ENCODE assay signal across 10 mouse cellular contexts in the genomic region with DNA sequence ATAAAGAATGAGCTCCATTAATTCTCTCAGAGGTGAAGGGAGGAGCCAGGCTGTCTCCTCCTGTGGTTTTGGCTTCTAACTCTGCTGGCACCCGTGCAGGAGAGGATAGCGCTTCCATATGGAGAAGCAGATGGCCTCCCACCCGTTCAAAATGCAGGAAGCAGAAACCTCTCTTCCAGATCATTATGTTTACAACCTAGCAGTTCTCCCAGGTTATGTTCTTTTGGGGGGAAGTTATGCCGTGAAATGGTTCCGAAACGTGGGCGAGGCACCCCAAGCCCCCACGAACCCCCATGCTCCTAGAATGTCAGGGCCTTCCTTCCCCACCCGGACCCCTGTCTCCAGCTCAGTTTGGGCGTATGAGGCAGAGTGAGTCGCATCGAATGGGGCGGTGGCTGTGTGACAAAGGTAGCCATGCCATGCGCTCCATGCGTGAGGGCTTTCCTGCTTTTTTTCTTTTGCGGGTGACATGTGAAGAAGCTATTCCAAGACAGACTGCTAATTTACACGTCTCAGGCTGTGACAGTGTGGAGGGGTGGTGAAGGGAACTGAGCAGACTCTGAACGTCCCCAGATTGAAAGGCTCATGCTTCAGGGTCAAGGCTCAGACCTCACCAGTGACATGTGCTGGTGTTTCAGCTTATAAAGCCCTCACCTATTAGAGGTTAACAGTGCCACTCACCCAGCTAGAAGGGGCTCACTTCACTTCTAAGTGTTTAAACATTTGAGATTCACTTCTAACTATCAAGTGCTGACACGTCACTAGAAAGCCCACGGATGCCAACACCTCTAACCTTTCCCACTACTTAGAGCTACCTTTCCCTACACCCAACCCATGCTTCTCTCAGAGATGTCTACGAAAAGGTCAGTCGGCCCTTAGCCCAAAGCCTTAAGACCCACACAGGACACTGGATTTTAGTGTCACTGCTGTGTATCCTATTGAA.
DNase-seq lines count a peak whose midpoint lies in the region; ATAC-seq and TF ChIP-seq lines count a peak whose summit lies in the region.
"Had no signal": no experiment of that assay in that cellular context is flagged by ENCODE, and none has a peak within 500 bp of the region (broad histone marks: within the 10 kb centered on the region; RNA-seq: fewer than 3 reads in every experiment).

No protein-coding gene starts in this region.

- TF ChIP-seq CTCF in cerebellum, adult 2 months (IDR thresholded peaks at IDR 0.05; ENCODE audit: borderline replicate concordance, insufficient read depth, low read depth, low read length) = no peak

- 72% methylated on average over 22 of the region's 22 CpGs for WGBS in hindbrain, embryonic 14.5 days
- WGBS in hindbrain, embryonic 11.5 days = 79% methylated on average over 22 of the region's 22 CpGs
- WGBS in cerebellum, adult 2 months = 21% methylated on average over 22 of the region's 22 CpGs
- 80% methylated on average over 22 of the region's 22 CpGs for WGBS in limb, embryonic 10.5 days

- peak; percentile 49; the same call in 1 of the 2 replicates for TF ChIP-seq POLR2A in cerebellum, adult 2 months (IDR thresholded peaks at IDR 0.05; ENCODE audit: borderline replicate concordance, insufficient read depth, low read length)

- no peaks in the 10 kb centered on the region for H3K27me3 ChIP-seq in hindbrain, embryonic 14.5 days (ENCODE audit: control insufficient read depth, insufficient read depth, low read length)
- no peaks in the 10 kb centered on the region for H3K27me3 ChIP-seq in hindbrain, embryonic 11.5 days (ENCODE audit: control insufficient read depth, insufficient read depth, low read length)
- H3K27me3 ChIP-seq in cerebellum, adult 2 months (ENCODE audit: control insufficient read depth, insufficient read depth, low read length) = no peaks in the 10 kb centered on the region
- no peaks in the 10 kb centered on the region for H3K27me3 ChIP-seq in limb, embryonic 10.5 days (ENCODE audit: low read depth, poor library complexity, severe bottlenecking)

- H3K36me3 ChIP-seq in hindbrain, embryonic 14.5 days (replicated peaks; ENCODE audit: control insufficient read depth, insufficient read depth) = 0 out of 2 replicates have a peak, but pooled peaks cover 4% of the 10 kb centered on the region
- H3K36me3 ChIP-seq in hindbrain, embryonic 11.5 days (ENCODE audit: control insufficient read depth, insufficient read depth, low read length) = no peaks in the 10 kb centered on the region
- H3K36me3 ChIP-seq in limb, embryonic 10.5 days = no peaks in the 10 kb centered on the region

- no peak overlapping the region for H3K9ac ChIP-seq in hindbrain, embryonic 14.5 days
- H3K9ac ChIP-seq in hindbrain, embryonic 11.5 days (ENCODE audit: low read depth, low read length) = no peak overlapping the region
- H3K9ac ChIP-seq: liver, embryonic 14.5 days had no signal

- no peak overlapping the region for H3K4me2 ChIP-seq in hindbrain, embryonic 14.5 days (replicated peaks)
- H3K4me2 ChIP-seq in hindbrain, embryonic 11.5 days (replicated peaks; ENCODE audit: low read depth, low read length) = no peak overlapping the region

- H3K9me3 ChIP-seq in hindbrain, embryonic 14.5 days (ENCODE audit: control insufficient read depth, low read length) = no peaks in the 10 kb centered on the region
- no peaks in the 10 kb centered on the region for H3K9me3 ChIP-seq in hindbrain, embryonic 11.5 days (ENCODE audit: control insufficient read depth, low read length)
- H3K9me3 ChIP-seq in limb, embryonic 10.5 days (replicated peaks) = no peaks in the 10 kb centered on the region

- DNase-seq in hindbrain, embryonic 14.5 days (ENCODE audit: low spot score) = no peak
- DNase-seq in hindbrain, embryonic 11.5 days (ENCODE audit: low spot score) = no peak
- peak; percentile 95 to 96 for DNase-seq in cerebellum, adult 2 months
- DNase-seq in frontal cortex, postnatal 25 days (ENCODE audit: low spot score in 2 of 2) = peak; percentile 58 to 62
- peak; percentile 32 for DNase-seq in limb, embryonic 10.5 days (ENCODE audit: low spot score)
- DNase-seq in ovary, postnatal 14 days (ENCODE audit: low spot score) = no peak
- no peak for DNase-seq in embryo, embryonic 9.5 days (ENCODE audit: extremely low spot score)
- no peak for DNase-seq in heart, postnatal 4 days
- DNase-seq: B cell, adult 2 months had no signal

- peak; percentile 69 for ATAC-seq in hindbrain, embryonic 14.5 days (ENCODE audit: low FRiP score)
- no peak for ATAC-seq in hindbrain, embryonic 11.5 days (ENCODE audit: low FRiP score)

- H3K27ac ChIP-seq in hindbrain, embryonic 14.5 days = peak overlapping the region; percentile 46
- no peak overlapping the region for H3K27ac ChIP-seq in hindbrain, embryonic 11.5 days (ENCODE audit: low read depth, low read length)
- H3K27ac ChIP-seq in cerebellum, adult 2 months (ENCODE audit: insufficient read depth, low read length) = peak overlapping the region; percentile 98
- H3K27ac ChIP-seq in limb, embryonic 10.5 days = peak overlapping the region; percentile 67
- H3K27ac ChIP-seq: liver, embryonic 14.5 days had no signal

- H3K4me1 ChIP-seq in hindbrain, embryonic 14.5 days (replicated peaks; ENCODE audit: control insufficient read depth, insufficient read depth, low read length) = no peaks in the 10 kb centered on the region
- no peaks in the 10 kb centered on the region for H3K4me1 ChIP-seq in hindbrain, embryonic 11.5 days (replicated peaks; ENCODE audit: control insufficient read depth, insufficient read depth, low read length)
- H3K4me1 ChIP-seq in cerebellum, adult 2 months (ENCODE audit: control insufficient read depth, insufficient read depth, low read length) = peaks cover 36% of the 10 kb centered on the region
- H3K4me1 ChIP-seq in limb, embryonic 10.5 days = peaks cover 50% of the 10 kb centered on the region

- no peak overlapping the region for H3K4me3 ChIP-seq in hindbrain, embryonic 14.5 days (replicated peaks; ENCODE audit: low read length)
- H3K4me3 ChIP-seq in hindbrain, embryonic 11.5 days (ENCODE audit: low read depth, low read length) = no peak overlapping the region
- peak overlapping the region; percentile 24 for H3K4me3 ChIP-seq in cerebellum, adult 2 months (replicated peaks; ENCODE audit: insufficient read depth, low read depth, low read length)
- no peak overlapping the region for H3K4me3 ChIP-seq in limb, embryonic 10.5 days

Comparison
In these comparisons a context has a peak if more than half of its experiments do, and no peak if none do; other contexts are left out.
1. DNase-seq: peak in cerebellum, adult 2 months (2 of 2), frontal cortex, postnatal 25 days (2 of 2) and limb, embryonic 10.5 days (single experiment); none in hindbrain, embryonic 14.5 days (single experiment), hindbrain, embryonic 11.5 days (single experiment), ovary, postnatal 14 days (single experiment), embryo, embryonic 9.5 days (single experiment) and heart, postnatal 4 days (single experiment).